Mouse (Mus musculus) heart, postnatal 0 days (tissue): ENCODE data around the gene Ubqln4.

Source experiments
- CTCF ChIP-seq: IDR thresholded peaks from 2 replicates; pipeline ENCODE4 v1.5.1; 2016; ENCODE audit warnings: antibody characterized with exemption, control low read depth, low read depth
- EP300 ChIP-seq: IDR thresholded peaks from 2 replicates; pipeline ENCODE4 v1.6.1; 2016; ENCODE audit warnings: antibody characterized with exemption, low read depth

GRCm38 (mm10) chr3:88615117-88615516, 61.6 kb downstream of the Ubqln4 start:
- TF ChIP-seq CTCF (no peak), EP300 (no peak)
